Mouse (Mus musculus): ENCODE data around the gene Cnot9. TPM values are rescaled to one million over a fixed set of nuclear protein-coding genes. Genes with fewer than 3 reads are reported as not detected.

Gene Cnot9
- polyA plus RNA-seq, 1 experiment: 28.4 TPM

GRCm38 (mm10) chr1:74519875-74520274 is 14.0 kb downstream of the Cnot9 start:
- H3K4me3 ChIP-seq (replicated peaks; ENCODE audit: insufficient read depth, low read depth, low read length): no peak overlapping the region
- no peak for DNase-seq
- no peaks in the 10 kb centered on the region for H3K27me3 ChIP-seq (ENCODE audit: control insufficient read depth, insufficient read depth, low read length)
- TF ChIP-seq CTCF (IDR thresholded peaks at IDR 0.05; ENCODE audit: borderline replicate concordance, insufficient read depth, low read depth, low read length) (no peak), POLR2A (IDR thresholded peaks at IDR 0.05; ENCODE audit: borderline replicate concordance, insufficient read depth, low read length) (no peak)
- no peaks in the 10 kb centered on the region for H3K4me1 ChIP-seq (ENCODE audit: control insufficient read depth, insufficient read depth, low read length)
- no peak overlapping the region for H3K27ac ChIP-seq (ENCODE audit: insufficient read depth, low read length)

GRCm38 (mm10) chr1:74524746-74525145 is 18.9 kb downstream of the Cnot9 start:
- WGBS: 94% methylated on average over 4 of the region's 4 CpGs
- Histone ChIP-seq H3K27me3 (ENCODE audit: control insufficient read depth, insufficient read depth, low read length) (no peaks in the 10 kb centered on the region), H3K27ac (ENCODE audit: insufficient read depth, low read length) (no peak overlapping the region), H3K4me1 (ENCODE audit: control insufficient read depth, insufficient read depth, low read length) (no peaks in the 10 kb centered on the region), H3K4me3 (replicated peaks; ENCODE audit: insufficient read depth, low read depth, low read length) (no peak overlapping the region)
- TF ChIP-seq CTCF (IDR thresholded peaks at IDR 0.05; ENCODE audit: borderline replicate concordance, insufficient read depth, low read depth, low read length): no peak
- DNase-seq: no peak

- 88% methylated on average over 7 of the region's 7 CpGs for WGBS
- DNase-seq: no peak
- no peaks in the 10 kb centered on the region for H3K4me1 ChIP-seq (ENCODE audit: control insufficient read depth, insufficient read depth, low read length)
- H3K27me3 ChIP-seq (ENCODE audit: control insufficient read depth, insufficient read depth, low read length): no peaks in the 10 kb centered on the region
- TF ChIP-seq CTCF (IDR thresholded peaks at IDR 0.05; ENCODE audit: borderline replicate concordance, insufficient read depth, low read depth, low read length) (no peak), POLR2A (IDR thresholded peaks at IDR 0.05; ENCODE audit: borderline replicate concordance, insufficient read depth, low read length) (no peak)
- no peak overlapping the region for H3K4me3 ChIP-seq (replicated peaks; ENCODE audit: insufficient read depth, low read depth, low read length)
- no peak overlapping the region for H3K27ac ChIP-seq (ENCODE audit: insufficient read depth, low read length)
Observed at GRCm38 (mm10) chr1:74528589-74528988, 22.7 kb downstream of the Cnot9 start.

GRCm38 (mm10) chr1:74538650-74539049 is 32.8 kb downstream of the Cnot9 start:
- H3K27ac ChIP-seq (ENCODE audit: insufficient read depth, low read length): no peak overlapping the region
- peak in 1 of 2 experiments; percentile 33 for DNase-seq

GRCm38 (mm10) chr1:74542451-74542961 is 36.6 kb downstream of the Cnot9 start, which contains the start of gene Plcd4:
Plcd4 (plus strand) TSS chr1:74542888.
- peak within 1 kb of the TSS; percentile 76 for H3K4me3 ChIP-seq (replicated peaks; ENCODE audit: insufficient read depth, low read depth, low read length)
- TF ChIP-seq CTCF (IDR thresholded peaks at IDR 0.05; ENCODE audit: borderline replicate concordance, insufficient read depth, low read depth, low read length) (no peak), POLR2A (IDR thresholded peaks at IDR 0.05; ENCODE audit: borderline replicate concordance, insufficient read depth, low read length) (no peak)
- H3K27me3 ChIP-seq (ENCODE audit: control insufficient read depth, insufficient read depth, low read length): no peaks in the 10 kb centered on the region
- H3K4me1 ChIP-seq (ENCODE audit: control insufficient read depth, insufficient read depth, low read length): peaks cover 12% of the 10 kb centered on the region; the same call in 1 of the 2 replicates
- peak; percentile 69 to 79 for DNase-seq
- WGBS: 0% methylated on average over 6 of the region's 6 CpGs
- peak within 1 kb of the TSS; percentile 86 for H3K27ac ChIP-seq (ENCODE audit: insufficient read depth, low read length)

More at GRCm38 (mm10) chr1:74538650-74539049, 32.8 kb downstream of the Cnot9 start:
- H3K27me3 ChIP-seq (ENCODE audit: control insufficient read depth, insufficient read depth, low read length): no peaks in the 10 kb centered on the region
- TF ChIP-seq CTCF (IDR thresholded peaks at IDR 0.05; ENCODE audit: borderline replicate concordance, insufficient read depth, low read depth, low read length) (no peak), POLR2A (IDR thresholded peaks at IDR 0.05; ENCODE audit: borderline replicate concordance, insufficient read depth, low read length) (no peak)
- H3K4me1 ChIP-seq (ENCODE audit: control insufficient read depth, insufficient read depth, low read length): peaks cover 6% of the 10 kb centered on the region; the same call in 1 of the 2 replicates
- no peak overlapping the region for H3K4me3 ChIP-seq (replicated peaks; ENCODE audit: insufficient read depth, low read depth, low read length)

GRCm38 (mm10) chr1:74544184-74544583 is 38.3 kb downstream of the Cnot9 start, which contains the start of gene Usp37:
Usp37 (minus strand) TSS chr1:74544284.
- no peak for DNase-seq
- H3K27me3 ChIP-seq (ENCODE audit: control insufficient read depth, insufficient read depth, low read length): no peaks in the 10 kb centered on the region
- H3K4me1 ChIP-seq (ENCODE audit: control insufficient read depth, insufficient read depth, low read length): peaks cover 12% of the 10 kb centered on the region; the same call in 1 of the 2 replicates
- WGBS: 70% methylated on average over 4 of the region's 4 CpGs
- H3K4me3 ChIP-seq (replicated peaks; ENCODE audit: insufficient read depth, low read depth, low read length): peak within 1 kb of the TSS; percentile 76
- TF ChIP-seq CTCF (IDR thresholded peaks at IDR 0.05; ENCODE audit: borderline replicate concordance, insufficient read depth, low read depth, low read length): no peak
- no peak for TF ChIP-seq POLR2A (IDR thresholded peaks at IDR 0.05; ENCODE audit: borderline replicate concordance, insufficient read depth, low read length)
- H3K27ac ChIP-seq (ENCODE audit: insufficient read depth, low read length): peak within 1 kb of the TSS; percentile 31; the same call in 1 of the 2 replicates

- H3K4me1 ChIP-seq (ENCODE audit: control insufficient read depth, insufficient read depth, low read length): no peaks in the 10 kb centered on the region
- WGBS: 92% methylated on average over 5 of the region's 5 CpGs
- H3K27ac ChIP-seq (ENCODE audit: insufficient read depth, low read length): no peak overlapping the region
Observed at GRCm38 (mm10) chr1:74559061-74559460, 53.2 kb downstream of the Cnot9 start.

GRCm38 (mm10) chr1:74565834-74566233 is 60.0 kb downstream of the Cnot9 start:
- Histone ChIP-seq H3K27ac (ENCODE audit: insufficient read depth, low read length) (no peak overlapping the region), H3K27me3 (ENCODE audit: control insufficient read depth, insufficient read depth, low read length) (no peaks in the 10 kb centered on the region), H3K4me3 (replicated peaks; ENCODE audit: insufficient read depth, low read depth, low read length) (no peak overlapping the region), H3K4me1 (ENCODE audit: control insufficient read depth, insufficient read depth, low read length) (no peaks in the 10 kb centered on the region)
- DNase-seq: no peak
- TF ChIP-seq POLR2A (IDR thresholded peaks at IDR 0.05; ENCODE audit: borderline replicate concordance, insufficient read depth, low read length) (no peak), CTCF (IDR thresholded peaks at IDR 0.05; ENCODE audit: borderline replicate concordance, insufficient read depth, low read depth, low read length) (no peak)
- WGBS: 51% methylated on average over 6 of the region's 6 CpGs

More at GRCm38 (mm10) chr1:74559061-74559460, 53.2 kb downstream of the Cnot9 start:
- no peak for DNase-seq
- TF ChIP-seq POLR2A (IDR thresholded peaks at IDR 0.05; ENCODE audit: borderline replicate concordance, insufficient read depth, low read length) (no peak), CTCF (IDR thresholded peaks at IDR 0.05; ENCODE audit: borderline replicate concordance, insufficient read depth, low read depth, low read length) (no peak)
- Histone ChIP-seq H3K27me3 (ENCODE audit: control insufficient read depth, insufficient read depth, low read length) (no peaks in the 10 kb centered on the region), H3K4me3 (replicated peaks; ENCODE audit: insufficient read depth, low read depth, low read length) (no peak overlapping the region)
